Mouse (Mus musculus): ENCODE measurements around the gene Nbl1.

Gene Nbl1

GRCm38 (mm10) chr4:139096201-139096600, 3.4 kb upstream of the Nbl1 start:
- peak; percentile 15 for DNase-seq

- peak; percentile 78 for DNase-seq
Measured at GRCm38 (mm10) chr4:139095406-139095805, 2.6 kb upstream of the Nbl1 start.

- no peak for DNase-seq
Measured at GRCm38 (mm10) chr4:139093196-139093530, 370 bp upstream of the Nbl1 start.

GRCm38 (mm10) chr4:139091478-139092355, 1.1 kb downstream of the Nbl1 start:
- no peak for DNase-seq

GRCm38 (mm10) chr4:139091066-139091465, 1.7 kb downstream of the Nbl1 start:
- DNase-seq, result no peak

- DNase-seq, result no peak
Measured at GRCm38 (mm10) chr4:139090303-139090940, 2.4 kb downstream of the Nbl1 start.

- peak; percentile 33 for DNase-seq
Measured at GRCm38 (mm10) chr4:139088982-139089671, 3.7 kb downstream of the Nbl1 start.

- DNase-seq, result no peak
Measured at GRCm38 (mm10) chr4:139086984-139087383, 5.8 kb downstream of the Nbl1 start.

GRCm38 (mm10) chr4:139086037-139086436, 6.8 kb downstream of the Nbl1 start:
- DNase-seq, result peak; percentile 82

GRCm38 (mm10) chr4:139085337-139085736, 7.5 kb downstream of the Nbl1 start:
- no peak for DNase-seq

- DNase-seq, result no peak
Measured at GRCm38 (mm10) chr4:139082790-139083564, 9.8 kb downstream of the Nbl1 start.

- no peak for DNase-seq
Measured at GRCm38 (mm10) chr4:139081270-139081931, 11.4 kb downstream of the Nbl1 start.

GRCm38 (mm10) chr4:139080259-139080658, 12.5 kb downstream of the Nbl1 start:
- DNase-seq, result no peak

GRCm38 (mm10) chr4:139079439-139079838, 13.4 kb downstream of the Nbl1 start:
- DNase-seq, result no peak

GRCm38 (mm10) chr4:139078726-139079125, 14.1 kb downstream of the Nbl1 start:
- DNase-seq, result peak; percentile 32

GRCm38 (mm10) chr4:139078313-139078712, 14.5 kb downstream of the Nbl1 start:
- no peak for DNase-seq

- no peak for DNase-seq
Measured at GRCm38 (mm10) chr4:139075915-139076314, 16.9 kb downstream of the Nbl1 start.

GRCm38 (mm10) chr4:139075041-139075711, 17.6 kb downstream of the Nbl1 start, which contains the start of gene Htr6:
Gene Htr6 (minus strand): TSS chr4:139075570.
- no peak for DNase-seq

GRCm38 (mm10) chr4:139074060-139074459, 18.7 kb downstream of the Nbl1 start:
- no peak for DNase-seq

- DNase-seq, result no peak
Measured at GRCm38 (mm10) chr4:139068287-139068686, 24.5 kb downstream of the Nbl1 start.

GRCm38 (mm10) chr4:139064831-139065230, 28.0 kb downstream of the Nbl1 start:
- no peak for DNase-seq

GRCm38 (mm10) chr4:139059569-139059968, 33.2 kb downstream of the Nbl1 start:
- peak; percentile 30 for DNase-seq

Data from kidney, adult 18-20 months (tissue).